Comparison of ENCODE assay signal across 9 mouse cellular contexts in the genomic region with DNA sequence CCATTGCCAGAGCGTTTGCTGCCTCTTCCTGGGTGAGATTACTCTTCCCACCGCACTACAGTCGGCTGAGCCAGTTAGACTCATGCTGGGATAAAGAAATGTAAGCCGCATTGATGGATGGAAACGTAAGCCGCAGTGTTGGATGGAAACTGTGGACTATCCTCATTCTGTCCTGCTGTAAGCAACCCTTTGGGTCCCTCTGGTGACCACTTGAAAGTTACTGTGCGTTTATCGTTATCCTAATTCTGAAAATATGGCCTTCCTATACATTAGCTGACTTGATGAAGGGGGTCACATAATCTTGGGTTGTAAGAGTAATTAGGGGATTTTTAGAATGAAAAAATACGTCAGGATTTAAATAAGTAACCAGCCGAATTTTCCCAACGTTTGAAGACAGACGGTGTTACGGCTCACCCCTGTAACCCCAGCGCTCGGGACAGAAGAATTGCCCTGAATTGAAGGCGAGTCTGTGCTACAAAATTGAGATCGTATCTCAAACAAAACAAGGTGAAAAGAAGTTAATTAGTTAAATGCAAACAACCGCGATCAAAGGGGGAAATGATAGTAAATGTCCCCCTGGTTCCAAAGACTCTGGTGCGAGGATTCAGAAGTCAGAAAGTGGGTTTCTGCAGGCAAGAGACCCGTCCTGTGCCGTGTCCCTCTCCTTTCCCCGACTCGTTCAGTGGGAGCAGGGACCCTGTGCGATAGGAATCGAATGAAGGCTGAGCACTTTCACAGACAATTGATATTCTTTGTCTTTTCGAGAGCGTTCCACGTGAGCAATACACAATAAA. TPM values are rescaled to one million over a fixed set of nuclear protein-coding genes. Genes with fewer than 3 reads are reported as not detected.
DNase-seq lines count a peak whose midpoint lies in the region; ATAC-seq and TF ChIP-seq lines count a peak whose summit lies in the region.
"Had no signal": no experiment of that assay in that cellular context is flagged by ENCODE, and none has a peak within 500 bp of the region (broad histone marks: within the 10 kb centered on the region; RNA-seq: fewer than 3 reads in every experiment).

No protein-coding gene starts in this region.

- H3K4me3 ChIP-seq in cerebellum, adult 2 months (replicated peaks; ENCODE audit: insufficient read depth, low read depth, low read length): peak overlapping the region; percentile 74
- peak overlapping the region; percentile 48 for H3K4me3 ChIP-seq in midbrain, embryonic 11.5 days (ENCODE audit: low read depth, low read length)

- H3K9me3 ChIP-seq in midbrain, embryonic 11.5 days (ENCODE audit: control insufficient read depth, low read length): no peaks in the 10 kb centered on the region

- H3K9ac ChIP-seq in midbrain, embryonic 11.5 days (ENCODE audit: low read length): peak overlapping the region; percentile 64

- peak overlapping the region; percentile 55 for H3K4me2 ChIP-seq in midbrain, embryonic 11.5 days

- H3K27me3 ChIP-seq in cerebellum, adult 2 months (ENCODE audit: control insufficient read depth, insufficient read depth, low read length): no peaks in the 10 kb centered on the region
- H3K27me3 ChIP-seq in midbrain, embryonic 11.5 days (ENCODE audit: control insufficient read depth, insufficient read depth, low read length): no peaks in the 10 kb centered on the region

- TF ChIP-seq CTCF in cerebellum, adult 2 months (IDR thresholded peaks at IDR 0.05; ENCODE audit: borderline replicate concordance, insufficient read depth, low read depth, low read length): peak; percentile 31; the same call in 1 of the 2 replicates

- TF ChIP-seq POLR2A in cerebellum, adult 2 months (IDR thresholded peaks at IDR 0.05; ENCODE audit: borderline replicate concordance, insufficient read depth, low read length): no peak

- WGBS in cerebellum, adult 2 months: under 1% methylated on average over 29 of the region's 29 CpGs
- WGBS in midbrain, embryonic 11.5 days: under 1% methylated on average over 29 of the region's 29 CpGs

- peak; percentile 74 for ATAC-seq in midbrain, embryonic 11.5 days (ENCODE audit: low FRiP score)

- 0 out of 2 replicates have a peak, but pooled peaks cover 3% of the 10 kb centered on the region for H3K4me1 ChIP-seq in cerebellum, adult 2 months (ENCODE audit: control insufficient read depth, insufficient read depth, low read length)
- 0 out of 2 replicates have a peak, but pooled peaks cover 2% of the 10 kb centered on the region for H3K4me1 ChIP-seq in midbrain, embryonic 11.5 days (ENCODE audit: control insufficient read depth, insufficient read depth, low read length)

- H3K27ac ChIP-seq in cerebellum, adult 2 months (ENCODE audit: insufficient read depth, low read length): no peak overlapping the region
- no peak overlapping the region for H3K27ac ChIP-seq in midbrain, embryonic 11.5 days (ENCODE audit: low read depth, low read length)

- H3K36me3 ChIP-seq in midbrain, embryonic 11.5 days (ENCODE audit: control insufficient read depth, insufficient read depth, low read length): no peaks in the 10 kb centered on the region

- DNase-seq in right cerebral cortex, adult 18-20 months: peak; percentile 57
- no peak for DNase-seq in right cerebral cortex, postnatal 4 days
- DNase-seq in cerebellum, adult 2 months: peak; percentile 50 to 65
- peak; percentile 45 to 55 for DNase-seq in frontal cortex, postnatal 36 days (ENCODE audit: low spot score in 2 of 2)
- peak; percentile 13 to 39 for DNase-seq in layer of hippocampus, adult 8-10 months (ENCODE audit: low spot score in 2 of 2)
- DNase-seq in midbrain, embryonic 11.5 days (ENCODE audit: low spot score, missing footprints): peak; percentile 96
- DNase-seq in urinary bladder, postnatal 25 days (ENCODE audit: low spot score): no peak
- no peak for DNase-seq in spleen, adult 12 weeks (ENCODE audit: low spot score)

RNA-seq across cellular contexts. Expression of a gene that starts 17.3 kb away (rescaled TPM):
- not detected in 2 replicates for polyA plus RNA-seq in cerebellum, adult 2 months (2012; rRNA removed)
- not detected for total RNA-seq in layer of hippocampus, adult 8-10 months (2022)
- not detected in 2 replicates for polyA plus RNA-seq in midbrain, embryonic 11.5 days (2014; fragmentation: Nextera tagmentation; extraction: Ambion mirVana)
- total RNA-seq: heart, adult 18-20 months had no signal

RNA-seq across cellular contexts. Expression of a gene that starts 36.7 kb away (rescaled TPM):
- 0.25 and 0.33 TPM in 2 replicates for polyA plus RNA-seq in cerebellum, adult 2 months (2012; rRNA removed)
- total RNA-seq in layer of hippocampus, adult 8-10 months (2022): not detected
- not detected in 2 replicates for polyA plus RNA-seq in midbrain, embryonic 11.5 days (2014; fragmentation: Nextera tagmentation; extraction: Ambion mirVana)
- total RNA-seq: heart, adult 18-20 months had no signal

Comparison
In these comparisons a context has a peak if more than half of its experiments do, and no peak if none do; other contexts are left out.
1. DNase-seq: peak in right cerebral cortex, adult 18-20 months (single experiment), cerebellum, adult 2 months (2 of 2), frontal cortex, postnatal 36 days (2 of 2), layer of hippocampus, adult 8-10 months (2 of 2) and midbrain, embryonic 11.5 days (single experiment); none in right cerebral cortex, postnatal 4 days (single experiment), urinary bladder, postnatal 25 days (single experiment) and spleen, adult 12 weeks (single experiment).